Mouse (Mus musculus) neural tube, embryonic 14.5 days (tissue): Measurements from ENCODE around the gene Mctp1. TPM values are rescaled to one million over a fixed set of nuclear protein-coding genes. Genes with fewer than 3 reads are reported as not detected.
"Not testable (repeated sequence)": the region's sequence is repeated elsewhere in the genome, so short reads cannot be mapped to it uniquely, and the experiment has no call there.

Experiments
- ATAC-seq: fragments of 200-750 bp; cut with Nextera tagmentation; 2 replicates; pipeline ENCODE4 v1.8.0; 2017; ENCODE audit warnings: low read depth, mild to moderate bottlenecking, moderate TSS enrichment, moderate library complexity
- H3K27ac ChIP-seq: fragments of 300-500 bp; sonication (generic); 2 replicates; pipeline ENCODE4 v1.5.1; 2014; ENCODE audit warnings: low read depth, mild to moderate bottlenecking, control low read depth, low read length, moderate library complexity, mixed read lengths
- H3K27me3 ChIP-seq: fragments of 300-500 bp; sonication (generic); 2 replicates; pipeline ENCODE4 v1.6.1; 2014; ENCODE audit warnings: low read length; ENCODE audit not compliant: control insufficient read depth, insufficient read depth
- H3K36me3 ChIP-seq: fragments of 300-500 bp; sonication (generic); 2 replicates; pipeline ENCODE4 v1.6.1; 2014; ENCODE audit warnings: low read length, mixed read lengths; ENCODE audit not compliant: control insufficient read depth, insufficient read depth
- H3K4me1 ChIP-seq: fragments of 300-500 bp; sonication (generic); 2 replicates; pipeline ENCODE4 v1.6.1; 2014; ENCODE audit warnings: low read length; ENCODE audit not compliant: control insufficient read depth, insufficient read depth
- H3K4me2 ChIP-seq: fragments of 300-500 bp; sonication (generic); 2 replicates; pipeline ENCODE4 v1.6.1; 2014; ENCODE audit warnings: mild to moderate bottlenecking, low read depth, low read length, control low read depth
- H3K4me3 ChIP-seq: fragments of 300-500 bp; sonication (generic); 2 replicates; pipeline ENCODE4 v1.5.1; 2014; ENCODE audit warnings: low read depth, low read length, control low read depth, mixed read lengths
- H3K9ac ChIP-seq: fragments of 300-500 bp; sonication (generic); replicated peaks from 2 replicates; pipeline ENCODE4 v1.6.1; 2014; ENCODE audit warnings: low read depth, mild to moderate bottlenecking, control low read depth, low read length, mixed read lengths
- H3K9me3 ChIP-seq: fragments of 300-500 bp; sonication (generic); 2 replicates; pipeline ENCODE4 v1.6.1; 2016; ENCODE audit warnings: low read length; ENCODE audit not compliant: control insufficient read depth
- WGBS: fragments of 180-500 bp; shearing (Covaris S2); extraction: QIAGEN DNeasy Blood & Tissue Kit; methylation state at CpG from one replicate; pipeline ENCODE4 v1.1.7; 2014; 5-methylcytosine and 5-hydroxymethylcytosine counted together
- polyA plus RNA-seq: library from polyadenylated mRNA; unstranded; fragments of >200 nt; fragmentation: Nextera tagmentation; extraction: Ambion mirVana; gene quantifications from 2 replicates; pipeline ENCODE4 v1.2.1, GENCODE M21; 2014

Gene Mctp1
- polyA plus RNA-seq, 1 experiment from 2014 or later = 2.2 TPM

- Histone ChIP-seq H3K36me3 (no peaks in the 10 kb centered on the region), H3K4me3 (no peak overlapping the region), H3K9ac (no peak overlapping the region), H3K9me3 (no peaks in the 10 kb centered on the region), H3K4me2 (no peak overlapping the region), H3K27me3 (no peaks in the 10 kb centered on the region), H3K4me1 (no peaks in the 10 kb centered on the region), H3K27ac (no peak overlapping the region)
- no peak for ATAC-seq
These were observed 583.3 kb downstream of the Mctp1 start for GRCm38 (mm10) chr13:76967588-76967987.

GRCm38 (mm10) chr13:76969386-76969785 is 585.1 kb downstream of the Mctp1 start:
- Histone ChIP-seq H3K4me3 (no peak overlapping the region), H3K4me2 (no peak overlapping the region), H3K9ac (no peak overlapping the region), H3K4me1 (no peaks in the 10 kb centered on the region), H3K9me3 (no peaks in the 10 kb centered on the region), H3K27me3 (no peaks in the 10 kb centered on the region), H3K27ac (no peak overlapping the region), H3K36me3 (no peaks in the 10 kb centered on the region)
- 0% methylated on average over 2 of the region's 2 CpGs for WGBS
- 0 out of 2 replicates have a peak, but pooled peaks have one; percentile 83 for ATAC-seq

GRCm38 (mm10) chr13:76971046-76971445 is 586.7 kb downstream of the Mctp1 start:
- not testable (repeated sequence) for H3K9me3 ChIP-seq, H3K27me3 ChIP-seq, H3K9ac ChIP-seq, H3K4me2 ChIP-seq, H3K4me1 ChIP-seq, H3K36me3 ChIP-seq, H3K27ac ChIP-seq, H3K4me3 ChIP-seq, ATAC-seq
- 91% methylated on average over 3 of the region's 3 CpGs for WGBS

- 72% methylated on average over 3 of the region's 3 CpGs for WGBS
- Histone ChIP-seq H3K4me1 (no peaks in the 10 kb centered on the region), H3K27ac (no peak overlapping the region), H3K4me2 (no peak overlapping the region), H3K9ac (no peak overlapping the region), H3K27me3 (no peaks in the 10 kb centered on the region), H3K4me3 (no peak overlapping the region), H3K36me3 (no peaks in the 10 kb centered on the region), H3K9me3 (no peaks in the 10 kb centered on the region)
- no peak for ATAC-seq
These were observed 618.3 kb downstream of the Mctp1 start for GRCm38 (mm10) chr13:77002628-77003027.

- no peak overlapping the region for H3K27ac ChIP-seq
- H3K9ac ChIP-seq = no peak overlapping the region
- H3K4me1 ChIP-seq = no peaks in the 10 kb centered on the region
- H3K4me2 ChIP-seq = no peak overlapping the region
- H3K4me3 ChIP-seq = no peak overlapping the region
- no peaks in the 10 kb centered on the region for H3K36me3 ChIP-seq
- WGBS = 91% methylated on average over 1 of the region's 1 CpGs
- no peaks in the 10 kb centered on the region for H3K9me3 ChIP-seq
- H3K27me3 ChIP-seq = no peaks in the 10 kb centered on the region
- no peak for ATAC-seq
These were observed 619.3 kb downstream of the Mctp1 start for GRCm38 (mm10) chr13:77003684-77004083.

- no peak for ATAC-seq
- Histone ChIP-seq H3K36me3 (no peaks in the 10 kb centered on the region), H3K4me3 (no peak overlapping the region), H3K27me3 (no peaks in the 10 kb centered on the region), H3K4me1 (no peaks in the 10 kb centered on the region), H3K9ac (no peak overlapping the region), H3K4me2 (no peak overlapping the region), H3K9me3 (no peaks in the 10 kb centered on the region), H3K27ac (no peak overlapping the region)
- 88% methylated on average over 2 of the region's 2 CpGs for WGBS
These were observed 634.5 kb downstream of the Mctp1 start for GRCm38 (mm10) chr13:77018851-77019250.

GRCm38 (mm10) chr13:77029594-77029993 is 645.3 kb downstream of the Mctp1 start:
- no peaks in the 10 kb centered on the region for H3K4me1 ChIP-seq
- no peak overlapping the region for H3K4me3 ChIP-seq

GRCm38 (mm10) chr13:77043375-77043774 is 659.0 kb downstream of the Mctp1 start:
- H3K27ac ChIP-seq = no peak overlapping the region
- no peaks in the 10 kb centered on the region for H3K36me3 ChIP-seq
- 91% methylated on average over 1 of the region's 1 CpGs for WGBS
- no peak overlapping the region for H3K4me2 ChIP-seq
- no peaks in the 10 kb centered on the region for H3K27me3 ChIP-seq
- ATAC-seq = no peak
- H3K9ac ChIP-seq = no peak overlapping the region
- no peaks in the 10 kb centered on the region for H3K9me3 ChIP-seq
- no peaks in the 10 kb centered on the region for H3K4me1 ChIP-seq
- no peak overlapping the region for H3K4me3 ChIP-seq

More at GRCm38 (mm10) chr13:77029594-77029993, 645.3 kb downstream of the Mctp1 start:
- no peak for ATAC-seq
- Histone ChIP-seq H3K27ac (no peak overlapping the region), H3K4me2 (no peak overlapping the region), H3K9ac (no peak overlapping the region), H3K36me3 (no peaks in the 10 kb centered on the region), H3K9me3 (no peaks in the 10 kb centered on the region), H3K27me3 (no peaks in the 10 kb centered on the region)
- WGBS = 74% methylated on average over 5 of the region's 5 CpGs

- 84% methylated on average over 1 of the region's 1 CpGs for WGBS
These were observed 661.0 kb downstream of the Mctp1 start for GRCm38 (mm10) chr13:77045375-77045774.

GRCm38 (mm10) chr13:77046416-77046815 is 662.1 kb downstream of the Mctp1 start:
- no peak for ATAC-seq
- no peak overlapping the region for H3K4me2 ChIP-seq

More at GRCm38 (mm10) chr13:77045375-77045774, 661.0 kb downstream of the Mctp1 start:
- H3K9ac ChIP-seq = no peak overlapping the region
- no peaks in the 10 kb centered on the region for H3K9me3 ChIP-seq
- no peaks in the 10 kb centered on the region for H3K27me3 ChIP-seq
- H3K36me3 ChIP-seq = no peaks in the 10 kb centered on the region
- ATAC-seq = no peak
- no peak overlapping the region for H3K27ac ChIP-seq
- no peak overlapping the region for H3K4me3 ChIP-seq
- H3K4me1 ChIP-seq = no peaks in the 10 kb centered on the region
- H3K4me2 ChIP-seq = no peak overlapping the region

More at GRCm38 (mm10) chr13:77046416-77046815, 662.1 kb downstream of the Mctp1 start:
- no peaks in the 10 kb centered on the region for H3K9me3 ChIP-seq
- WGBS = 66% methylated on average over 10 of the region's 10 CpGs
- no peaks in the 10 kb centered on the region for H3K4me1 ChIP-seq
- H3K36me3 ChIP-seq = no peaks in the 10 kb centered on the region
- no peaks in the 10 kb centered on the region for H3K27me3 ChIP-seq
- no peak overlapping the region for H3K9ac ChIP-seq
- no peak overlapping the region for H3K27ac ChIP-seq
- H3K4me3 ChIP-seq = no peak overlapping the region
